Mouse (Mus musculus): ENCODE data around the gene Bfsp2. TPM values are rescaled to one million over a fixed set of nuclear protein-coding genes. Genes with fewer than 3 reads are reported as not detected.

The Bfsp2 gene
- total RNA-seq, 2 experiments from 2014 or later = 2.2 to 3.6 TPM

DNA sequence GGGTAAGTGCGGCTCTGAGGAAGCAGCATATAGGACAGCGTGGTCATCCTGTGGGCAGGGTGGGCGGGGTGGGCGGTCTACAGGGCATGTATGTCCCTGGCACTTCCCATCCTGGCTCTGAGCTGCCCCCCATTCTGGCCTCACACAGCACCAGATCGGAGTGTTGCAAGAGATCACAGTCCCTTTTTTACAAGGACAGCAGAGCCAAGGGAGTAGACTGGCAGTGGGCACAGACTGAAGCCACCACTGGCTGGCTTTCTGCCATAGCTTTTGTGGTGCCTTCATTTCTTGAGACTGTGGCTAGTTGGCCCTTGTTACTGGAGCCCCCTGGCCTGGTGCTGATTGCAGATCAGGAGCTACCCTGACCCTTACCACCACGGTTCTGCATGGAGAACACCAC lies 6.0 kb upstream of the Bfsp2 start:
- no peak for DNase-seq (ENCODE audit: low spot score in 2 of 2)

- no peak for DNase-seq (ENCODE audit: low spot score in 2 of 2)
Measured at GRCm38 (mm10) chr9:103485606-103486005, 5.4 kb upstream of the Bfsp2 start.

DNA sequence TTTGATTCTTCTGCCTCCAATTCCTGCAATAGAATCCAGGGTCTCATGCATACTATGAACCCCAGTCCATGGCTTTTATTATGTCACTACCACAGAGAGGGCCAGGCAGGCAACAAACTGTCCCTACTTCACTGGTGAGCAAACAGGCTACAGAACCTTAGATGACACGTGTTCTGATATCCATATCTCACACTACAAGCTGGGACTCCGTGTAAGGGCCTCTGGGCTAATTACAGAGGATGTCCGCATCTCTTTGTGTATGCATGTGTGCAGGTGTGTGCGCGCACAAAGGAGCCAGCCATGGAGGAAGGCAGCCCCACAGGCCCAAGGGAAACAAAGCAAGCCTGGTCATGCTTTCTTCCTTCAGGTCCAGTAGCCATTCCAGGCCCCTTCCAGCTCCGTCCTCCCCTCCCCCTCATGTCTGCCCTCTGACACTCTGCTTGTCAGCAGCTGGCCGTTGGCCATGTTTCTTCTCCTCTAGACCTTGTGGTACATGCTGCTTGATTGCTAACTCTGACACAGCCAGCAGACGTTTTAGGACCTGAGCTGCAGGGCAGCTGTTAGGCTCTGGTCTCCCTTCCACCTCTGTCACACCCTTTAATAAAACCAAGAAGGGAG lies 492 bp upstream of the Bfsp2 start:
- no peak for DNase-seq (ENCODE audit: low spot score in 2 of 2)

DNA sequence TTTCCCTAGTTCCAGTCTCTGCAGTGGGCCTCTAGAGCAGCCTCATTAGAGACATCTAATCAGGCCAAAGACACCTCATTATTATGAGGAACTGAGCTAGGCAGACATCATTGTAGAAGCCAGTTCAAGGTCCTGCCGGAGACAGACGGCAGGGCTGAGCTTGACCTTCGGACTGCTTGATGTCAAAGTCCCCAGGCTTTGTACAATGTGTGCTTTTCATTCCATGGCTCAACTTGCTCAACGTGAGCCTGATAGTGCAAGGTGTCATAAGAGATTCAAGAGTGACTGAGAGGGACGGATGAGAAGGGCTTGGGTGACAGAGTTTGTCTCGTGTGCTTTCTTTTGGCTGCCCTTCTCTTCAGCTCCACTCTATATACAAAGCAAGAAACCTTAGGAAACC lies 4.8 kb downstream of the Bfsp2 start:
- no peak for DNase-seq (ENCODE audit: low spot score in 2 of 2)

GRCm38 (mm10) chr9:103473915-103474688 lies 6.1 kb downstream of the Bfsp2 start:
- DNase-seq (ENCODE audit: low spot score in 2 of 2) = peak; percentile 44 to 48

DNA sequence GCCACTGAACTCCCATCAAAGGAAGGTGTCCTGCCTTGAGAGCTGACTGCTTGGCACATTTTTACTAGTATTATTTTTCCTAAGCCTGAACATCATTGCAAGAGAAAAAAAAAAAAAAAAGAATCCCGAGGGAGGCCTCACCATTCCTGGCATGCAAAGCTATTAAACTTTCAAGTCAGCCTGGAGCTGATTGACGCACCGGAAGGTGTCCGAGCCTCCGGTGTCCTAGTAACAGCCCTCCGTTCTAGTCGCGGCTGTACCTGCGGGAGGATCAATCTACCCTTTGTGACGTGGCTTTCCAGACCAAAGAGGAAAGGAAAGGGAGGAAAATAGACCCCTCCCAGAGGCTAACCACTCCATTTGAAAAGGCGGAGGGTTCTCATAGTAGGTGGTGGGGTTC lies 8.4 kb downstream of the Bfsp2 start:
- DNase-seq (ENCODE audit: low spot score in 2 of 2) = no peak

- DNase-seq (ENCODE audit: low spot score in 2 of 2) = peak; percentile 52 to 58
Measured at GRCm38 (mm10) chr9:103469516-103469915, 10.7 kb downstream of the Bfsp2 start.

- DNase-seq (ENCODE audit: low spot score in 2 of 2) = no peak
Measured at GRCm38 (mm10) chr9:103468911-103469310, 11.3 kb downstream of the Bfsp2 start.

DNA sequence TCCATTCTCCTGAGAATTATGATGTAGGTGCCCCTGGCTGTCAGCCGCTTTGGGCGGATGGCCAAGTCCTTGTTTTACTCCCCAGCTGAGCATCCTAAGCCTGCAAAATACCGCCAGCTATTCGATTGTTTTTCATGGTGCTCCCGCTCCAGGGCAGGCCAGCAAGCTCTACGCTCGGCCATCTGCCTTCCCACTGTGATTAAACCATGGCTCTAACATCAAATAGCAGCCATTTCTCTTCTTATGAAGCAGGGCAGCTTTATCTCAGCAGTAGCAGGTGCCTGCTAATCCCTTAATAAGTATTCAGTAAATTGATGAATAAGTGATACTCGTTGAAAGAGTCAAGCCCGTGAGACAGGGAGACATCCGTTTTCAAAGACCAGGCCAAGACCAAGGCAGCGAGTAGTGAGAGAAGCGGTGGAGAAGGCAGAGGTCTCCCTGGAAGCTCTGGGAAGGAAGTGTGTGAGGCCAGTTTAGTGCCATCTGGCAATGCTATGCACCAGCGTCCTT lies 14.5 kb downstream of the Bfsp2 start:
- DNase-seq (ENCODE audit: low spot score in 2 of 2) = peak; percentile 68 to 69

DNA sequence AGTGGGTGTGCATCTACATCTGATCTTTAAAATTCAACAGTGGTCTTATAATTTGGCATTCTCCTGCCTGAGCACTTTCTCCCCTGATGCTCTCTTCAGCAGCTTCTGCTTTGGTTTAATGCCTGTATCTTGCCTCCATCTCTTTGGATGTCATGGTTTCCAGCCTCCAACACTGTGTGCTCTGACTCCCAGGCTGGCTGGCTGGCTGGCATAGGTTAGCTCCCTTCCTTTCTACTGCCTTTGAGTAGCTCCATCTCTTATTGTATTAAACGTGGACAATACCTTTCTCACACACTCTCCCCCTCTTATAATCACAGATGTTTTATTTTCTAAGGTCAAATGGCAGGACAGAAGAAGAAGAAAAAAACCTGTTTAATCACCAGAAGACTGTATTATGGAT lies 14.9 kb downstream of the Bfsp2 start:
- no peak for DNase-seq (ENCODE audit: low spot score in 2 of 2)

DNA sequence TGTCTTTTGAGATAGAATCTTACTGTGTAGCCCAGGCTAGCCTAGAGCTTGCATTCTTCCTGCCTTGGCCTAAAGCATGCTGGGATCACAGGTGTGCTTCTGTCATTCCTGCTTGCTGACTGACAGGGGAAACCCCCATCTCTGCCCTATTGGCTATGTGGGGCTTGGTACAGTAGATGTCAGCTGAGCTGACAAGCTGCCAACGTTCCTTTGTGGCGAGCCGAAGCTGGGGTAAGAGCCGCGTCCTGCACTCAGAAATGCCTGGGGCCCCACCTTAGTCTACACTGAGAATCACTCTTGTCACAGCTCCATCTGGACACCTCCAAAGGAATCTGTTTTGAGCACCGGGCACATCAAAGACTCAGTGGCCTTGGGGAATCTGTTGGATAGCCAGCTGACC lies 16.4 kb downstream of the Bfsp2 start:
- DNase-seq (ENCODE audit: low spot score in 2 of 2) = no peak

DNA sequence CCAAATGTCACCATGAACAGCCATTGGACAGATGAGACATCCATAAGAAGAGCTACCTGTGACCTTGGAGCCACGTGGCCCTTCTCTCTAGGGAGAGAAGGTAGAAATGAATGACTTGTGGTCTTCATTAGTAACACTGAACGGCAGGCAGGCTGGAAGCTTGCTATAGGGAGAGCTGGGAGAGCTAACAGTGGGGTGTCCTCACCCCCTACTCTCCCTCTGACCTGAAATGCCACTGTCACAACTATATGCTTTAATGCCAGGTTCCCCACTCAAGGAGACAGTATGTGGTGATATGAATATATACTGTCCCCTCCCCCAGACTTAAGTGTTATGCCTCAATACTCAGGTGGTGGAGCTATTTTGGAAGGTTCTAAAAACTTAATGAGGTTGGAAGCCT lies 20.4 kb downstream of the Bfsp2 start:
- no peak for DNase-seq (ENCODE audit: low spot score in 2 of 2)

GRCm38 (mm10) chr9:103459307-103459706 lies 20.9 kb downstream of the Bfsp2 start:
- DNase-seq (ENCODE audit: low spot score in 2 of 2) = no peak

DNA sequence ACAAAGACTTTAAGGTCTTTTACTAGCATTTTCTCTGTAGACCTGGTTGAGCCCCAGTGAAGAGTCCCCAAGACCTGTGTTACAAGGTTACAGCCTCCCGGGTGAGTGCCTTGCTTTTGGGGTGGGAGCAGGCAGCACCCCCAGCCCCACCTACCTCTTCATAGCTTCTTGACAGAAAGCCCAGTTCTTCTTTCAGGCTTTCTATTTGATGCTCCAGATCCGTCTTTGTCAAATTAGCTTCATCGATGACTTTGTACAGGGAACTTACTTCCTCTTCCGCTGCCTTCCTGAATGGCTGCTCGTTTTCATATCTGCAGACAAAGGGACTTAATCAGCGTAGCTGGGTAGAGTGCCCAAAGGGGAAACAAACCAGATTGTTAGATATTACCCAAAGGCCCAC lies 30.6 kb downstream of the Bfsp2 start:
- DNase-seq (ENCODE audit: low spot score in 2 of 2) = no peak

DNA sequence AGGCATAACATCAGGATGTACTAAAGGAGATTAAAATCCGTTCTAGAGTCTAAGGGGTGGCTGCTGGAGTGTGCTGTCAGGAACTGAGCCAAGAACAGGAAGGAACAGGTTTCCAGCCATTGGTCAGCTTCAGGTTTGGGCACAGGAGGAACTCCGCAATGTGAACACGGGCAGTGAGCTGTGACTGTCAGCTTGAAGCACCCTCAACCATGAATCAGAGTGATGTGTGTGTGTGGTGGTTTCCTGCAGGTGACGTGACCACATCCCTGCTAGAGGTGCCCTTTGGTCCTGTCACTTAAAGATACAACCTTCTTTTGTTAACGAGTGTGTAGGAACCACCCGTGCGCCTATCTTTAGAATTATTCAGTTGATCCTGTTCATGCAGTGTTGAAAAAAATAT lies 31.1 kb downstream of the Bfsp2 start:
- DNase-seq (ENCODE audit: low spot score in 2 of 2) = no peak

- DNase-seq (ENCODE audit: low spot score in 2 of 2) = no peak
Measured at GRCm38 (mm10) chr9:103444656-103445055, 35.6 kb downstream of the Bfsp2 start.

DNA sequence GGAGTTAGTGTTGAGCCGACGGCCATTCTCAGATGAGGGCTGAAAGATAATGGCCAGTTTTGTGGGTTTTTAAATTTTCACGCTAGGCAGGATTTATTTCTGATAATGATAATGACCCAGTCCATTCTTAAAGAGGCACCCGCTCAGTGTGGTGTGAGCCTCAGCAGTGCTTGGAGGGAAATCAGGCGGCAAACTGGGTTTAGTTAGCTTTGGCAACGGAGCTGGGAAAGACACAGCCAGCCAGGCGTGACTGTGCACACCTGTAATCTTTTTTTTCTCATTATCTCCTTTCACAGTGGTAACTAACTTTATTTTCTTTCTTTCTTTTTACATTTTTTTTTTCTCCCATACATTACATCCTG lies 36.4 kb downstream of the Bfsp2 start:
- DNase-seq (ENCODE audit: low spot score in 2 of 2) = no peak

GRCm38 (mm10) chr9:103443121-103443823 lies 36.9 kb downstream of the Bfsp2 start:
- DNase-seq (ENCODE audit: low spot score in 2 of 2) = peak in 1 of 2 experiments; percentile 31

- DNase-seq (ENCODE audit: low spot score in 2 of 2) = no peak
Measured at GRCm38 (mm10) chr9:103440597-103440996, 39.6 kb downstream of the Bfsp2 start.

DNA sequence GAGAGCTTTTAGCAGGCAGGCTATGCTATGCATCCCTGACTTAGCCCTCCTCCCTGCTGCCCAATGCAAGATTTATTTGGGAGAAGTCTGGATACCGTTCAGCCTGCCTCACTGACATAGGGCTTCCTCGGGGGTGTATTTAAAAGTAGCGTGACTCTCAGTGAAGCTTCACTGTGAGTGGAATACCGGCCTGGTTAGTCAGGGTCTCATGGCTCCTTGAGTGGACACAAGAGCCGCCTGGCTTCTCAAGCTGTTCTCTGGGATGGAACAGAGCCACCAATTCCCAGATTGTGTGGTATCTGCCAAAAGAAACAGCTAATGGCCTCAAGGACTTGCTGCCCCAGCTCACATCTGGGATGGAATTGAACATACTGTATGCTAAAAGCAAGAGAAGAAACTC lies 43.1 kb downstream of the Bfsp2 start:
- DNase-seq (ENCODE audit: low spot score in 2 of 2) = no peak

DNA sequence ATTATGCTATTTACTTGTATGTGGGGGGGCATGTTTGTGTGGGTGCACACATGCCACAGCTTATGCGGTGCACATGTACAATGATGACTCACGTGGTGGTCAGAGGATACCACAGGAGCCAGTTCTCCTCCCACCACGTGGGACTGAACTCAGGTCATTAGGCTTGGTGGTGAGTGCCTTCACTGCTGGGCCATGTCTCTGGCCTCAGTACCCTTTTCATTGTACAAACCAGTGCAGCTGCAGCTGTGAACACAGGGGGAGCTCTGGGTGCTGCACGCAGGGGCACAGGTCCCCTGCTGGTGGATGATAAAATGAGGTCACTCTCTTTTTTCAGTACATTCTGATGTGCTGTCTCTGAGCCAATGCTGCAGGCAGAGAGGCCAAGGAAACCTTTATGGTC lies 46.1 kb downstream of the Bfsp2 start:
- no peak for DNase-seq (ENCODE audit: low spot score in 2 of 2)

GRCm38 (mm10) chr9:103432122-103432778 lies 48.0 kb downstream of the Bfsp2 start:
- DNase-seq (ENCODE audit: low spot score in 2 of 2) = no peak
